Mouse (Mus musculus): Measurements from ENCODE around the gene 4930402H24Rik.

The 4930402H24Rik gene

DNA sequence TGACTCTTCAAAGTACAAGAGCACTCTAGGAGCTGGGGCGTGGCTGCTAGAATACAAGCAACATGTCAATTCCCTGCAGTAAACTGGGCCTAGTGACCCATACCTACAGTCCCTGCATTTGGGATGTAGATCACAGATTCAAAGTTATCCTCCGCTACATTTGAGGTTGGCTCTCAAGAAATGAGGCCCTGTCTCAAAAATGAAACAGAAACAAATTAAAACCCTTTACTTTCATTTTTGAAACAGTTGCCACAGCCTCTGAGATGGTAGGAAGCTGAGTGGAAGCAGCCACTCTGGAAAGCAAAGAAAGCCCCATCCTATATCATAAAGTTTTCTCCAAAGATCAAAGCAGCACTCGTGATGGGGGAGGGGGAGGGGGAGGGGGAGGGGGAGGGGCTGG, 172.8 kb downstream of the 4930402H24Rik start:
- DNase-seq (ENCODE audit: low read depth, low spot score) = no peak

DNA sequence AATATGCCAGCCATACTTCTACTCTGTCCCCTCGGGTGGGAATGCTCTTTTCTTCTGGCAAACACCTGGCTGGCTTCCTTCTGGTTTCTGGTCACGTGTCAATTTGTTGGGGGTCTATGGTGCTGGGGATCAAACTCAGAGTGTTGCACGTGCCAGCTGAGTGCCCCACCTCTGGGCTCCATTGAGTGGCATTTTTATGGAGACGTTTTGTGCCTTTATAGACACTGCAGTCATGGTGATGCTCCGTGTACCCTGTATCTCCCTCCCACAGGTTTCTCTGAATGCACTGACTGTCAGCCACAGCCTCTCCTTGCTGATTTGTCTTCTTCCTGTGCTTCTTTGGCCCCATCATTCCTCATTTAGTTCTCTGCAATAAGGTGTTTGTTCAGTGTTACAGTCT, 174.4 kb downstream of the 4930402H24Rik start:
- no peak for DNase-seq (ENCODE audit: low read depth, low spot score)

DNA sequence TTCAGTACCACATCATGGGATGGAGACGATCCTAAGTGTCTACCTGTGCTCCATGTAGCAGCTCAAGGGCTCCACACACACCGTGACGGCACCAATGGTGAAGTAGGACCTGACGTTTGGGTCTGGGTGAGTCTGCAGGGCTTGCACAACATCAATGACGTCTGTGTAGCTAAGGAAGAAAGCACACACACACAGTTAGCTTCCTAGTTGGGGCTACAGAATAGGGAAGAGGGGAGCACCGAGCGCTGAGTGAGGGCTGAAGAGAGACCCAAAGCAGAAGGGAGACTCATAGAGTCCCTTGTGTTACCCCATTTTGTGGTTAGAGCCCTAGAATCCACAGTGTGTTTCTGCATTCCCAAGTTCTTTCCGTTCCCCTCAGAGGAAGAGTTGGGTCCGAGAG, 175.5 kb downstream of the 4930402H24Rik start:
- no peak for DNase-seq (ENCODE audit: low read depth, low spot score)

DNA sequence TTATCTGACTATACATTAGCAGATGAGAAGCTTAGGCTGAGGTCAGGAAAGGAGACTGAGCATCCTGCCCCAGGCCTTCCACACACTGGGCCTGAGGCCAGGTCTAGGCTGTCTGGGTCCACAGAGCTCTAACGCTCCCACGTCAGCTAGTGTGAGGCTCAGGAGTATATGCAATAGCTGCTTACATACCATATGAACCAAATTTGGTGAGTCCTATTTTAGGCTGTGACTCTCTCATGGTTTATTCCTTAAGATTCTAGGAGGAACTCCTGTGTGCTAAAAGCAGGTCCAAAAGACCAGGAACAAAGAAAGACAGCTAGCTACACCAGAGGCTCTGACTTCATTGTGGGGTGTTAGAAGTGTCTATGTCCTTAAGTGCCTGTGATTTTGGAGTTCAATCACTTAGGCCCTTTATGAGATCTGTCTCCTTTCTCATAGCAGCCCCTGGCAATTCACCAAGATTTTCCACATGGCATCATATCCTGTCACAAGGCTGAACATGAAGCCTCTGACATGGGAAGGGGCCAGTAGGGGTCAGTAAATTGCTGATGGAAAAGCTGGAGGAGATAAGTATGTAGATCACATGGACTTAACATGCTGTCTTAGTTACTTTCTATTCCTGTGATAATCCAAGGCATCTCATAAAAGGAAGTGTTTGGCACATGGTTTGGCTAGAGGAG, 177.2 kb downstream of the 4930402H24Rik start:
- DNase-seq (ENCODE audit: low read depth, low spot score) = no peak

DNA sequence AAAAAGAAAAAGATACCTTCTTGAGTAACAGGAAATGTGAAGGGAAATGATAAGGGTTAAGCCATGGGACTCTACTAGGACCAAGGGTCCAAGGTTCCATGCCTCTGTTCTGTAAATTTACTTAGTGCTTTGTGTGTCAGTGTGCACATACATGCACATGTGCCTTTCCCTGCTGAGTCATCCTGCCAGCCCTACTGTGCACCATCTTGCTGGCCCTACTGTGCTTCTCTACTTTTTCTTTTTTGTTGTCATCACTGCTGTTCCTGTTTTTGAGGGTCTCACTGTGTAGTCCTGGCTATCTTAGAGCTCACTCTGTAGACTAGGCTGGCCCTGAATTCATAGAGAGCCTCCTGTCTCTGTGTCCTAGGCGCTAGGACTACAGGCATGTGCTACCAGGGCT, 178.5 kb downstream of the 4930402H24Rik start:
- no peak for DNase-seq (ENCODE audit: low read depth, low spot score)

DNA sequence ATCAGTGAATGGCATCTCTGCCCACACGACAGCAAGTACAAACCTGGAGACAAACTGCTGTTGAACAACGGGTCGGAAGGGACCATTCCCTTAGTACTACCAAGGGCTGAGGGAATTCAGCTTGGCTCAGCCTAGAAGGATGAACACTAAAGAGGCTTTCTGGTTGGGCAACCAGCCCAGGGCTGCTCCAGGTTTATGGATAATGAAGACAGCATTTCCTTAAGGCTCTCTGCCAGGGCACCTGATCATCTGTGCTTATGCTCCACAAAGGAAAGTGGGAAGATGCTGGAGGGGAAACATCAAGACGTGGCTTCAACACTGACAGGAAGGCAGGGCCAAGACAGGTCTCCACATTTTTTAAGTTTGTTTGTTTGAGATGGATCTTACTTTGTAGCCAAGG, 181.8 kb downstream of the 4930402H24Rik start:
- DNase-seq (ENCODE audit: low read depth, low spot score) = no peak

DNA sequence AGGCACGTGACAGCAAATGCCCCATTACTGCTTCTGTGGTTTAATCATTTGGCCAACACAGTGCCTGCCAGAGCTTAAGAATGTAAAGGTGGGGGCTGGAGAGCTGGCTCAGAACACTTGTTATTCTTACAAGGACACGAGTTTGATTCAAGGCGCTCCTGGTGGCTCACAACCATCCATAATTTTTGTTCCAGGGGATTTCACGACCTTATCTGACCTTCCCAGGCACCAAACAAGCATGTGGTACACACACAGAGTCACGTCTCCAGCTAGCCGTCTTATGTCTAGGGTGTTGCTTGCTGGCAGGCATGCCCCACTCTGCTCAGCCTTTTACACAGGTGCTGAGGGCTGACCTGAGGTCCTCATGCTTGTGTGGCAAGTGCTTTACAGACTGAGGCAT, 188.3 kb downstream of the 4930402H24Rik start:
- no peak for DNase-seq (ENCODE audit: low read depth, low spot score)

DNA sequence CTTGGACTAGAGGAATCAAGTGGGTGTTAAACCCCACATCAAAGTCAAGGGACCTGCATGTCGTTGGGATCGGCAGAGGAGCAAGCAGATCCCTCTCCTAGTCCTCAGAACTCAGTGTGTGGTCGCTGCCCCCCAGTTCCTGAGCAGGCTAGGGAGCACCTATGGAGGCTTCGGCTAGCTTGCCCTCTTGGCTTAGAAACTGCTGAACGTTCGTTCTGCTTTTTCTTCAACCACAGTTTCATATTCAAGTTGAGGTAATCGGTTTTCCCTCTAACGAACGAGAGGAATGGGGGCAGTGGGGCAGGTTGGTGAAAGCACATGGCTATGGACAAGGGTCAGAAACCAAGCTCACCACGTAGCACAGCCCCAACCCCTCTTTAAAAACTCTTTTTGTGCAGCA, 199.1 kb downstream of the 4930402H24Rik start:
- no peak for DNase-seq (ENCODE audit: low read depth, low spot score)

DNA sequence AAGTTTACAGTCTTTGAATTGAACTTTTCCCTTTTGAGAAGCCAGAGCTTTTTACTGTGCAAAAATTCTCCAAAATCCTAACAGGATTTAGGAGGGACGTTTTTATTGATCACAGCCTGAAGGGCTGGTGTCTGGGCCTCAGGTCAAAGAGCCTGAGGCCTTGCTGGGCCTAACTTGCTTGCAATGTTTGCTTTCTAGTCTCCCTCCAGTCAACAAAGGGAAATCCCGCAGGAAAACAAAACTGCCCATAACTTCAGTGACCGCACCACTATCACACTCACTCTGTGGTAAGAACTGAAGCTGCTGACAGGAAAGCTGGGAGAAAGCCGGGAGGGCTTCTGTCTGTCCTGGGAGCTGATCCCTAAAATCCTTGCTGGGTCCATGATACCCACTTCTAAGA, 199.6 kb downstream of the 4930402H24Rik start:
- no peak for DNase-seq (ENCODE audit: low read depth, low spot score)

DNA sequence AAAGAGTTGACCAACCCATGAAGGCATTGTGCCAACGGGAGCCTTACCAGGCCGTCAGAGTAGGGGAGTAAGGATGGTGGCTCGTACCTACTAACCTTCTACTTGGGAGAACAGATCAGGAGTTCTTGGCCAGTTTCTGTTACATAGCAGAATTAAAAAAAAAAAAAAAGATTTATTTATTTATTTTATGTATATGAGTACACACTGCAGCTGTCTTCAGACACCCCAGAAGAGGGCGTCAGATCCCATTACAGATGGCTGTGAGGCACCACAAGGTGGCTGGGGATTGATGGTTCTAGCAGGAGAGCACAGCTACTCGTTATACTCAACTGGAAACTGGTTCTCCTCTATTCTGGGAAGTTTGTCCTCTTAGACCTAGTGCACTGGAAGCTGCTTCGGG, 201.0 kb downstream of the 4930402H24Rik start:
- DNase-seq (ENCODE audit: low read depth, low spot score) = no peak

DNA sequence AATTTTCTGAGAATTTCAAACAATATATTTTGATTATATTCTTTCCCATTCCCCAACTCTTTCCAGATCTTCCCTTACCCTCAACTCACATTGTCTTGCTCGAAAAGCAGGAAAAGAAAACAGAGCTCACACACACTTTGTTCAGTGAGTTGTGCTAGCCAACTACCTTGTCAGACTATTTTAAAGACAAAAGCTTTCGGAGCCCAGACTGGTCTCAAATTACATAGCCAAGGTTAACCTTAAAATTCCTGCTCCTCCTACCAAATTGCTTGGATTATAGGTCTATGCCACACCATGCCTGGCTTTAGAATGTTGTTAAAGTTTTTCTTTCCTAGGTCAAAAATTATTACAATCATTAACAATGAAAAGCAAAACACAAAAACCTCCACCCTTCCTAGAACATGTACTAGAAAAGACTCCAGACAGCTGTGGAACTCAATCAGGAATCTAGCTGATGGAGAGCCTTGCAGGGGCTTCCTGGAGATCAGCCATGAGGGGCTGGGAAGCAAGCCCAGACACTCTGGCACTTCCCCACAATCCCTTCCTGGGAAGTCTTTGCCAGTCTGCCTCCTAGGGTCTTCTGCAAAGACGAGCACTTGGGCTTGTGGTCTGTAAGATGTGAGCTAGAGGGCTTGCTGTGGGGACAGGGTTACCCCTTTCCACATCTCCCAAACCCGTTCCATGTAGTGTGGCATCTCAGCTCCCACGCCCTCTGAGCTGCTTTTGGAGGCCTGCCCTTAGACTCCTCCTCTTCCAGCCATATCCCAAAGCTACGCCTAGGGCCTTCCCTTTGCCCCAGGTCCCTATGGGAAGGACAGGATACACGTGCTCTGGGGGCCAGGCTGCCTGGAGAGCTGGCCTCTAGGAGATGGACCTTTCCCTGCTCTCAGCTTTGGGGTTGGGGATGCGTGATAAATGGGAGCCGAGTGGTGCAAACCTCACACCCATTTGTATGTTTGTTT, 201.9 kb downstream of the 4930402H24Rik start:
- DNase-seq (ENCODE audit: low read depth, low spot score) = no peak

DNA sequence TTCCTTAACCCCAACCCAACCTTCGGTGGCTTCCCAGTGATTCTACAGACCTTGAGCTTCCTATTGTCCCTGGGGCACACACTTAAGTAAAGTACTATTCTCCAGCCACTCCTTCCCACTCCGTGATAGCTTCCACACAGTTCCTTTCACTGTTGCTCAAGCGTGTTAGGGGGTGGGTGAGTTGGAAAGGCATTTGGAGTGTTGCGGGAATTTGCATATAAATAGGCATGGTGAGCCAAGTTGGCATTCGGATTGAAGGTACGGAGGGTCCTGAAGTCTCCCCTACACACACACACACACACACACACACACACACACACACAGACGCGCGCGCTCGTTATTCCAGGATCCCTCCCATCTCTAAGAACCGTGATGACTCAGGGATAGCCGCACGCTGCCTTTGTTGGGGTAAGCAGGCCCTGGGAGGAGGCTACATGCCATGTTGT, 208.4 kb downstream of the 4930402H24Rik start:
- DNase-seq (ENCODE audit: low read depth, low spot score) = no peak

DNA sequence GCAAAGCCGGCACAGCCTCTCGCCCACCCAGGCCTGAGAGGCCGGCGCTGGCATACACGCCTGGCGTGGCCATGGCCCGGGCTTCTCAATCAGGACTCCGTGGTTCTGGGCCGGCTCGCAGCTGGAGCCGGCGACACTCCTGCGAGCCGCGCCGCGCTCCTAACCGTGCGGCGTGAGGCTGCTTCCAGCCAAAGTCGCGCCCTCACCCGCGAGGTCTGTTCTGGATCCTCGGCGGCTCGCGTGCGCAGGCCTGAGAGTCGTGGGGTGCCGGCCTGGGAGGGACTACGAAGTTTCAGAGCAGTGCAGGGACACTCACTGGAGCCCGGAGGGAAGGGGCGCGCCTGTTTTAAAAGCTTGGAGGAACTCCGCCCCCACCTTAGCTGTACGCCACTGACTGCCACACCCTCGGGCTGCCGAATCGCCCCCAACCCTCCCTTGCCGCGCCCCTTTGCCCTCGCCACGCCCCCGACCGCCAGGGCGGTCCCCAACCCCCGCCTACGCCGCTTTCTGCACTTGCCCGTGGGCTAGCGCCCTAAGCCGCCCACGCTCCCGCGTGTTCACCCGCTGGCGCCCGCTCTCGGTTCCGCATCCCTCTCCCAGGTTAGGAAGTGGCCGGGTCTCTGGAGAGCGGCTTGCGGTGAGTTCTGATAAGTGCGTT, 208.9 kb downstream of the 4930402H24Rik start, which contains the start of gene Slc4a11:
Gene Slc4a11, minus strand, starts transcription at position 367 of the 658 bp plus-strand sequence.
- no peak for DNase-seq (ENCODE audit: low read depth, low spot score)

DNA sequence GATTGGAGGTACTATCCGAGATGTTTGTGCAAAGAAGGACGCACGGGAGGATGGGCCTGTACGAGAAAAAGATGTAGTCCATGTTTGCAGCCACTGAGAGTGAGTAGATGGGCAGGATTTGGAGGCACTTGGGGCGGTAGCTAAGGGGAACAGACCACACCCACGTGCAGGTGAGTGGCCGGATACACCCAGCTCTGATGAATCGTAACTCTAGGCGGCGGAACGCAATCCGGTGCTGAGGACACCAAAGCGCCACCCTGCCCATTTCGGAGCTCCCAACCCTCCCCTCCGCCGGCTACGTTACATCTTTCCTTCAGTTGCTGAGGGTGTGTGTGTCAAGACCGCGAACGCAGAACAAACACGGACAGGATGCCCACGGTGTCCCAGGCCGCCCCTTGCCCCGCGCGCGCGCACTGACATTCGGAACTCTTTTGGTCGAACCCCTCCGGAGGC, 209.5 kb downstream of the 4930402H24Rik start:
- DNase-seq (ENCODE audit: low read depth, low spot score) = no peak

DNA sequence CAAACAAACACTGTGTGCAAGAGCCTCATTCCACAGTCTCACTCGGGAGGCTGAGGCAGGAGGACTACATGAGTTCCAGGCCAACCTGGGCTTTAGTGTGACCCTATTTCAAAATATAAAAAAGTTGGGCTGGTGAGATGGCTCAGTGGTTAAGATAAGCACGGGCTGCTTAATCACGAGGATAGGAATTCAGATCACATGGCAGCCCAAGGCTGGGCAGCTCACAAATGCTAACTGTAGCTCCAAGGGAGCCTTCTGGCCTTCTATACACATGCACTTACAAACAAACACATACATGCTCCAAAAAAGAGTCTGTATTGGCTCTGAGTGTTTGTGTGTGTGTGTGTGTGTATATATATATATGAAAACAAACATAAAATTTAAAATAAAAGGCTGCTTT, 212.6 kb downstream of the 4930402H24Rik start:
- no peak for DNase-seq (ENCODE audit: low read depth, low spot score)

DNA sequence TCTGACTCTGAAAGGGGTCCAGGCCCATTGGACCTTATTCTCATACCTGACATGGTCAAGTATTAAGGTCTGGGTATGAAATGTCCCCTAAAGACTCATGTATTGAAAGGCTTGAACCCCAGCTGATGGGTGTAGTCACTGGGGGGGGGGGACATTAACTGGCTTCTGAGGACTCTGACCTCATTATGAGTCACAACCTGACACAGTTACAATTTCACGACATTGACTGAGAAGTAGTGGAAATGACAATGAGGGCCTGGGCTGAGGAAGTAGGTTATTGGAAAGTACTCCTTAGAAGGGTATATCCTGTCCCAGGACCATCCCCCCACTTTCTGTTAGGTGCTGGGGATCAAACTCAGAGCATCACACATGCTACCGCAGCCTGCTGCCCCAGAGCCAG, 217.2 kb downstream of the 4930402H24Rik start:
- DNase-seq (ENCODE audit: low read depth, low spot score) = no peak

DNA sequence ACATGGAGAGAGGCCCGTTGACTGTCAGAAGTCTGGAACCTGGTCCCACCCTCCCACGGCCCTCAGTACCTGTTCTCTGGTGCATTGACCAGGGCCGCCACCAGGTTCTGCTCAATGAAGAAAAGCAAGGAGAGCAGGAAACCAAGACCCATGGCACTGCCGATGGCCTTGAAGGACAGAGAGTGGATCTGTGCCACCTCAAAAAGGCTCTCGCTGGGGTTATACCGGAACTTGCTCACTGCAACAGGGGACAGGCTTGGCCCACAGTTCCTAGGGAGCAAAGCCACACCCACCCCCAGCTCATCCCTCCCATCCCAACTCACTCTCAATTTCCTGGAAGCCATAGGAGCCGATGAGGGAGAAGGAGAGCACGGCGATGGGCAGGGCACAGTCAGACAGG, 220.8 kb downstream of the 4930402H24Rik start:
- DNase-seq (ENCODE audit: low read depth, low spot score) = no peak

DNA sequence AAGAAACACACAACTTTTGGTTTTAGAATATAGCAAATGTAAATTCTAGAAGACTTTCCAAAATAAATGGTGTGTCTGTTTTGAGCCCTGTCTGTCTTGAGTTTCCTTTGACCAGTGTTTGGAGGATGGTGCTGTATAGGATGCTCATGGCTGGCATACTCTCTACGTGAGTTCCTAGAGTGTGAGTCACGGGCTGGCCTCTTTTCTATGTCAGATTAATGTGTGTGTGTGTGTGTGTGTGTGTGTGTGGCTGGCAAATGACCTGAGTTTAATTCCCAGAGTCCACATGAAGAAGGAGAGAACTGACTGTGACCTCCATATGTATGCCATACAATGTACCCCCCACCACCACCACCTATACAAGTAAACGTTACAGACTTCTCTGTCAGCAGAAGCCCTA, 224.7 kb downstream of the 4930402H24Rik start:
- DNase-seq (ENCODE audit: low read depth, low spot score) = no peak

DNA sequence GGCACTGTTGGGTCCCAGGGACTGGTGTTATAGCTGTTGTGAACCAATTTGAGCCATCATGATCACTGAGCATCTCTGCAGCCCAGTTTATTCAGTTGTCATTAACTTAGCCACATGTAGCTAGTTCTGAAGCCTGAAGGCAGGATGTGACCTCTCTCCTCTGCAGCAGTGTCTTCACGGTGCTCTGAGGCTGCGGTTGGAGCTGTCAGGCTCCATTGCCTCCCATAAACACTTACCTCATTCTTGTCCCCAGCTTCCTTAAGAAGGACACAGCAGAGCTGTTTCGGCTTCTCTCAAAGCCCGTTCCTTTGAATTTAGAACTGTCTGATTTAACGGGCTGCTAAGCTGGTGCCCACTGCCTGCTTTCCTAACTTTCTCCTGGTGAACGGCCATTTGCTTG, 226.3 kb downstream of the 4930402H24Rik start:
- no peak for DNase-seq (ENCODE audit: low read depth, low spot score)

DNA sequence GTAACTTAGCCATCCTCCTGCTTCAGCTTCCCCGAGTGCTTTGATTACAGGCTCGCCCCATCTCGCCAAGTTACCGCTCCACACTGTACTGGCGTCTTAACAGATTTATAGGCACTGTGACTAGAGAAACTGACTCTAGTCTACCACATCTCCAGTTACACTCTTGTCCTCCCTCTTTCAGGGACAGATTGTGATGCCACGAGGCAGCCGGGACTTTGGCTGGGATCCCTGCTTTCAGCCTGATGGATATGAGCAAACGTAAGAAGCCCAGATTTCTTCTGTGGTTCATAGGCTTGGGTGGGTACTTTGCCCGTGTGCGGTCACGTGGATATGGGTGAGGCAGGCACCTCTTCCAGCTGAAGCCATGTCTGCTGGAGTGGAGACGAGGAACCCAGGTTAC, 227.1 kb downstream of the 4930402H24Rik start:
- no peak for DNase-seq (ENCODE audit: low read depth, low spot score)

DNA sequence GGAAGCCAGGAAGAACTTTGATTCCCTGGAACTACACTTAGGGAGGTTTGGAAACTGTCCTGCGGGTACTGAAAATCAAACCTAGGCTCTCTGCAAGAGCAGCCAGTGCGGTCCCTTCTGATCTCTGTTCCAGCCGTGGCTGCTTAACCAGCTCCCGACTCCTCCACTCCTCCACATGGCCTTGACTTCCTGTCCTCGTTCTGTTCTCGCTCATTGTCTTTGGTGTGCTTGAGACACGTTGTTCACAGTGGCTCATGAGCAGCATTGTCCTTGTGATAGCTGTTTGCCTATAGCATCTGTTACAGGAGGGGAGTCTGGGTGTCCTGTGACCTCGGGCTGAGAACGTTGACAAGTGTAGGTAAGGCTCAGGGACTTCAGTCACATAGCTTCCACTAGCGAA, 229.0 kb downstream of the 4930402H24Rik start:
- DNase-seq (ENCODE audit: low read depth, low spot score) = no peak

DNA sequence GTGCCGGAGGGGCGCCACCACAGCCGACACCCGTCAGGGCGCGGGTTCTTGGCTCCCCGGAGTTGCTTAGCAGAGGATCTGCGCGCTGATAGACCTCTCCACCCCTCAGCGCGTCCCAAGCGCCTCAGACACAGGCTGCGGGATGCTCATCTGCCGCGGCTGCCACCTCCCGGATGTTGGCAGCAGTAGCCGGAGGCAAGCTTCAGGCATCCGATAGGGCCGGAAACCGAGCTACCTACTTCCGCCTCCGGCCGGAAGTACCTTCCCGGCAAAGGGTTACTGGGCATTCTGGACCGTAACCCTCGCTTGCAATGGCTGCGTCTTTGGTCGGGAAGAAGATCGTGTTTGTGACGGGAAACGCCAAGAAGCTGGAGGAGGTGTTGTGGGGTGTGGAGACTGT, 238.6 kb downstream of the 4930402H24Rik start, which contains the start of gene Itpa:
Gene Itpa, plus strand, starts transcription at position 52 of the 400 bp plus-strand sequence.
- DNase-seq (ENCODE audit: low read depth, low spot score) = peak; percentile 75
